Mouse (Mus musculus) forebrain, postnatal 0 days (tissue): ENCODE results near the gene Syt15. TPM values are rescaled to one million over a fixed set of nuclear protein-coding genes. Genes with fewer than 3 reads are reported as not detected.
"Not testable (repeated sequence)": the region's sequence is repeated elsewhere in the genome, so short reads cannot be mapped to it uniquely, and the experiment has no call there.

Source experiments
- ATAC-seq: fragments of 200-750 bp; cut with Nextera tagmentation; 2 replicates; pipeline ENCODE4 v1.8.0; 2017; ENCODE audit warnings: mild to moderate bottlenecking, moderate library complexity
- DNase-seq: peaks from one replicate; pipeline ENCODE4 v3.0.0-alpha.2; 2015
- H3K27ac ChIP-seq: fragments of 300-500 bp; sonication (generic); 2 replicates; pipeline ENCODE4 v1.5.1; 2014; ENCODE audit warnings: low read depth, mild to moderate bottlenecking, antibody characterized with exemption, low read length, moderate library complexity, mixed read lengths
- H3K27me3 ChIP-seq: fragments of 300-500 bp; sonication (generic); 2 replicates; pipeline ENCODE4 v1.6.1; 2014; ENCODE audit warnings: mild to moderate bottlenecking, low read length, mixed read lengths; ENCODE audit not compliant: insufficient read depth
- H3K36me3 ChIP-seq: fragments of 300-500 bp; sonication (generic); 2 replicates; pipeline ENCODE4 v1.6.1; 2014; ENCODE audit warnings: mild to moderate bottlenecking, moderate library complexity; ENCODE audit not compliant: insufficient read depth
- H3K4me1 ChIP-seq: fragments of 300-500 bp; sonication (generic); 2 replicates; pipeline ENCODE4 v1.6.1; 2014; ENCODE audit warnings: antibody characterized with exemption; ENCODE audit not compliant: insufficient read depth
- H3K4me2 ChIP-seq: fragments of 300-500 bp; sonication (generic); 2 replicates; pipeline ENCODE4 v1.6.1; 2014; ENCODE audit warnings: low read depth, mild to moderate bottlenecking, moderate library complexity
- H3K4me3 ChIP-seq: fragments of 300-500 bp; sonication (generic); 2 replicates; pipeline ENCODE4 v1.5.1; 2014; ENCODE audit warnings: low read depth, low read length, mixed read lengths
- H3K9ac ChIP-seq: fragments of 300-500 bp; sonication (generic); 2 replicates; pipeline ENCODE4 v1.6.1; 2014; ENCODE audit warnings: mild to moderate bottlenecking
- H3K9me3 ChIP-seq: fragments of 300-500 bp; sonication (generic); 2 replicates; pipeline ENCODE4 v1.6.1; 2016; ENCODE audit warnings: low read length
- CTCF ChIP-seq: sonication (generic); IDR thresholded peaks from 2 replicates; pipeline ENCODE4 v1.5.1; 2016; ENCODE audit warnings: antibody characterized with exemption, control low read depth, low read depth
- WGBS: fragments of 180-500 bp; shearing (Covaris S2); extraction: QIAGEN DNeasy Blood & Tissue Kit; methylation state at CpG from one replicate; pipeline ENCODE4 v1.1.7; 2014; 5-methylcytosine and 5-hydroxymethylcytosine counted together
- polyA plus RNA-seq: library from polyadenylated mRNA; unstranded; fragments of >200 nt; fragmentation: Nextera tagmentation; extraction: Ambion mirVana; gene quantifications from 2 replicates; pipeline ENCODE4 v1.2.1, GENCODE M21; 2015
- total RNA-seq: library from RNA; depleted of rRNA; stranded (reverse); fragments of >200 nt; gene quantifications from 2 replicates; pipeline ENCODE4 v1.2.3, GENCODE M21; 2014

Syt15 gene
- total and polyA plus RNA-seq, 2 experiments from 2014 or later: 0.65 to 1.0 TPM

GRCm38 (mm10) chr14:34234630-34235380 lies 15.4 kb downstream of the Syt15 start:
- Histone ChIP-seq H3K9ac (peak overlapping the region; percentile 35), H3K4me3 (peak overlapping the region; percentile 28)

GRCm38 (mm10) chr14:34240263-34240662 lies 20.9 kb downstream of the Syt15 start:
- Histone ChIP-seq H3K4me3 (no peak overlapping the region), H3K9me3 (no peaks in the 10 kb centered on the region), H3K4me1 (no peaks in the 10 kb centered on the region), H3K27me3 (no peaks in the 10 kb centered on the region), H3K27ac (no peak overlapping the region), H3K4me2 (no peak overlapping the region), H3K9ac (no peak overlapping the region), H3K36me3 (no peaks in the 10 kb centered on the region)
- 89% methylated on average over 10 of the region's 10 CpGs for WGBS
- ATAC-seq (no peak), DNase-seq (no peak)
- TF ChIP-seq CTCF: no peak

More at GRCm38 (mm10) chr14:34234630-34235380, 15.4 kb downstream of the Syt15 start:
- 7% methylated on average over 16 of the region's 16 CpGs for WGBS
- TF ChIP-seq CTCF: peak; percentile 88
- ATAC-seq: peak; percentile 97
- DNase-seq: peak; percentile 76
- Histone ChIP-seq H3K4me2 (peak overlapping the region; percentile 54), H3K9me3 (no peaks in the 10 kb centered on the region), H3K27ac (no peak overlapping the region), H3K36me3 (no peaks in the 10 kb centered on the region), H3K27me3 (no peaks in the 10 kb centered on the region), H3K4me1 (no peaks in the 10 kb centered on the region)

- H3K4me3 ChIP-seq: no peak overlapping the region
- no peak for ATAC-seq
- no peak overlapping the region for H3K27ac ChIP-seq
- no peaks in the 10 kb centered on the region for H3K27me3 ChIP-seq
- TF ChIP-seq CTCF: no peak
- H3K36me3 ChIP-seq: no peaks in the 10 kb centered on the region
- H3K4me2 ChIP-seq: no peak overlapping the region
- whole genome bisulfite sequencing: 84% methylated on average over 6 of the region's 6 CpGs
- no peaks in the 10 kb centered on the region for H3K4me1 ChIP-seq
- no peak for DNase-seq
- H3K9me3 ChIP-seq: no peaks in the 10 kb centered on the region
- H3K9ac ChIP-seq: no peak overlapping the region
Observed at GRCm38 (mm10) chr14:34240676-34241075, 21.3 kb downstream of the Syt15 start.

GRCm38 (mm10) chr14:34252470-34253145 lies 33.2 kb downstream of the Syt15 start:
- no peak for TF ChIP-seq CTCF
- no peak overlapping the region for H3K9ac ChIP-seq
- 73% methylated on average over 6 of the region's 6 CpGs for WGBS

GRCm38 (mm10) chr14:34253261-34253660 lies 33.9 kb downstream of the Syt15 start:
- no peaks in the 10 kb centered on the region for H3K27me3 ChIP-seq
- 90% methylated on average over 4 of the region's 4 CpGs for WGBS

More at GRCm38 (mm10) chr14:34252470-34253145, 33.2 kb downstream of the Syt15 start:
- Histone ChIP-seq H3K9me3 (no peaks in the 10 kb centered on the region), H3K27ac (no peak overlapping the region), H3K36me3 (no peaks in the 10 kb centered on the region), H3K4me2 (no peak overlapping the region), H3K27me3 (no peaks in the 10 kb centered on the region), H3K4me1 (no peaks in the 10 kb centered on the region), H3K4me3 (no peak overlapping the region)
- no peak for DNase-seq
- no peak for ATAC-seq

GRCm38 (mm10) chr14:34258525-34258924 lies 39.1 kb downstream of the Syt15 start:
- 73% methylated on average over 3 of the region's 3 CpGs for WGBS
- H3K4me2 ChIP-seq, H3K27ac ChIP-seq, ATAC-seq, DNase-seq, H3K9me3 ChIP-seq, H3K9ac ChIP-seq, H3K4me1 ChIP-seq, H3K27me3 ChIP-seq, H3K36me3 ChIP-seq, H3K4me3 ChIP-seq: not testable (repeated sequence)

More at GRCm38 (mm10) chr14:34253261-34253660, 33.9 kb downstream of the Syt15 start:
- Histone ChIP-seq H3K4me1 (no peaks in the 10 kb centered on the region), H3K9me3 (no peaks in the 10 kb centered on the region), H3K9ac (no peak overlapping the region), H3K4me3 (no peak overlapping the region), H3K4me2 (no peak overlapping the region), H3K36me3 (no peaks in the 10 kb centered on the region), H3K27ac (no peak overlapping the region)
- no peak for ATAC-seq
- no peak for DNase-seq
- no peak for TF ChIP-seq CTCF

GRCm38 (mm10) chr14:34268046-34268445 lies 48.7 kb downstream of the Syt15 start:
- no peak overlapping the region for H3K4me2 ChIP-seq
- no peaks in the 10 kb centered on the region for H3K4me1 ChIP-seq
- 85% methylated on average over 9 of the region's 9 CpGs for WGBS
- no peak overlapping the region for H3K4me3 ChIP-seq
- TF ChIP-seq CTCF: no peak
- DNase-seq: no peak
- no peaks in the 10 kb centered on the region for H3K27me3 ChIP-seq
- no peak overlapping the region for H3K9ac ChIP-seq
- no peak overlapping the region for H3K27ac ChIP-seq
- no peak for ATAC-seq
- no peaks in the 10 kb centered on the region for H3K9me3 ChIP-seq
- H3K36me3 ChIP-seq: no peaks in the 10 kb centered on the region
